Mouse (Mus musculus) forebrain, postnatal 0 days (tissue): ENCODE measurements around the gene Myh6. TPM values are rescaled to one million over a fixed set of nuclear protein-coding genes. Genes with fewer than 3 reads are reported as not detected.
A peak's percentile ranks its signal among the peaks of the same experiment; 100 is the strongest.

Source experiments
- ATAC-seq: fragments of 200-750 bp; cut with Nextera tagmentation; 2 replicates; pipeline ENCODE4 v1.8.0; 2017; ENCODE audit warnings: mild to moderate bottlenecking, moderate library complexity
- DNase-seq: peaks from one replicate; pipeline ENCODE4 v3.0.0-alpha.2; 2015
- H3K27ac ChIP-seq: fragments of 300-500 bp; sonication (generic); 2 replicates; pipeline ENCODE4 v1.5.1; 2014; ENCODE audit warnings: low read depth, mild to moderate bottlenecking, antibody characterized with exemption, low read length, moderate library complexity, mixed read lengths
- H3K27me3 ChIP-seq: fragments of 300-500 bp; sonication (generic); 2 replicates; pipeline ENCODE4 v1.6.1; 2014; ENCODE audit warnings: mild to moderate bottlenecking, low read length, mixed read lengths; ENCODE audit not compliant: insufficient read depth
- H3K36me3 ChIP-seq: fragments of 300-500 bp; sonication (generic); 2 replicates; pipeline ENCODE4 v1.6.1; 2014; ENCODE audit warnings: mild to moderate bottlenecking, moderate library complexity; ENCODE audit not compliant: insufficient read depth
- H3K4me1 ChIP-seq: fragments of 300-500 bp; sonication (generic); 2 replicates; pipeline ENCODE4 v1.6.1; 2014; ENCODE audit warnings: antibody characterized with exemption; ENCODE audit not compliant: insufficient read depth
- H3K4me2 ChIP-seq: fragments of 300-500 bp; sonication (generic); 2 replicates; pipeline ENCODE4 v1.6.1; 2014; ENCODE audit warnings: low read depth, mild to moderate bottlenecking, moderate library complexity
- H3K4me3 ChIP-seq: fragments of 300-500 bp; sonication (generic); 2 replicates; pipeline ENCODE4 v1.5.1; 2014; ENCODE audit warnings: low read depth, low read length, mixed read lengths
- H3K9ac ChIP-seq: fragments of 300-500 bp; sonication (generic); 2 replicates; pipeline ENCODE4 v1.6.1; 2014; ENCODE audit warnings: mild to moderate bottlenecking
- H3K9me3 ChIP-seq: fragments of 300-500 bp; sonication (generic); 2 replicates; pipeline ENCODE4 v1.6.1; 2016; ENCODE audit warnings: low read length
- CTCF ChIP-seq: sonication (generic); IDR thresholded peaks from 2 replicates; pipeline ENCODE4 v1.5.1; 2016; ENCODE audit warnings: antibody characterized with exemption, control low read depth, low read depth
- WGBS: fragments of 180-500 bp; shearing (Covaris S2); extraction: QIAGEN DNeasy Blood & Tissue Kit; methylation state at CpG from one replicate; pipeline ENCODE4 v1.1.7; 2014; 5-methylcytosine and 5-hydroxymethylcytosine counted together
- microRNA counts: library from miRNA; unstranded; fragments of <30 nt; microRNA quantifications from one replicate; lab custom pipeline; 2015
- microRNA-seq, 2 experiments: library from miRNA; unstranded; fragments of <30 nt; microRNA quantifications; one replicate each; pipeline ENCODE4; 2016
- polyA plus RNA-seq: library from polyadenylated mRNA; unstranded; fragments of >200 nt; fragmentation: Nextera tagmentation; extraction: Ambion mirVana; gene quantifications from 2 replicates; pipeline ENCODE4 v1.2.1, GENCODE M21; 2015
- total RNA-seq: library from RNA; depleted of rRNA; stranded (reverse); fragments of >200 nt; gene quantifications from 2 replicates; pipeline ENCODE4 v1.2.3, GENCODE M21; 2014; rRNA removed

Myh6 gene
- total and polyA plus RNA-seq, 2 experiments from 2014 or later = 2.3 to 5.8 TPM

GRCm38 (mm10) chr14:54893651-54894181 lies 73.0 kb downstream of the Myh6 start:
- Histone ChIP-seq H3K4me1 (no peaks in the 10 kb centered on the region), H3K4me3 (peak overlapping the region; percentile 98), H3K9ac (peak overlapping the region; percentile 99), H3K36me3 (peaks cover 29% of the 10 kb centered on the region), H3K4me2 (peak overlapping the region; percentile 62), H3K9me3 (no peaks in the 10 kb centered on the region), H3K27ac (peak overlapping the region; percentile 98), H3K27me3 (no peaks in the 10 kb centered on the region)
- DNase-seq (peak; percentile 99), ATAC-seq (peak; percentile 97)
- TF ChIP-seq CTCF = no peak; the same call in 1 of the 2 replicates
- under 1% methylated on average over 38 of the region's 38 CpGs for WGBS

GRCm38 (mm10) chr14:54892200-54892599 lies 74.5 kb downstream of the Myh6 start, which contains the start of gene Pabpn1:
Gene Pabpn1 (plus strand): TSS chr14:54892500.
- DNase-seq = no peak
- no peaks in the 10 kb centered on the region for H3K27me3 ChIP-seq
- no peaks in the 10 kb centered on the region for H3K9me3 ChIP-seq
- TF ChIP-seq CTCF = no peak
- H3K4me2 ChIP-seq = peak within 1 kb of the TSS; percentile 46
- peaks cover 21% of the 10 kb centered on the region for H3K36me3 ChIP-seq
- WGBS = 93% methylated on average over 3 of the region's 3 CpGs
- H3K27ac ChIP-seq = peak within 1 kb of the TSS; percentile 66
- H3K9ac ChIP-seq = 0 out of 2 replicates have a peak within 1 kb of the TSS, but pooled peaks have one; percentile 22
- H3K4me1 ChIP-seq = no peaks in the 10 kb centered on the region
- H3K4me3 ChIP-seq = peak within 1 kb of the TSS; percentile 98
- no peak for ATAC-seq

MicroRNAs within 50 kb of the gene (microRNA counts, 519-probe panel; counts per million panel counts)
- microRNA mmu-miR-208a (lab: Ali Mortazavi, UCI) = 3,552 counts per million, percentile 34 among the panel's probes with 10 or more counts
- microRNA mmu-miR-208b (lab: Ali Mortazavi, UCI) = not detected

Small RNAs within 50 kb of the gene (microRNA-seq; reads per million reads assigned to microRNA genes)
- gene Mir208a (0.77 to 10.7 reads per million in 2 experiments), gene Mir208b (15.5 to 70.4 reads per million in 2 experiments)

Other genes starting within 250 kb of the Myh6 start
- gene Slc7a8, start 185.0 kb downstream of the Myh6 start, total RNA-seq = 11.8 and 13.3 TPM in 2 replicates
- gene Slc7a8, start 185.0 kb downstream of the Myh6 start, polyA plus RNA-seq = 12.5 and 14.5 TPM in 2 replicates
- not detected in 2 replicates for gene Rnf212b, start 152.8 kb downstream of the Myh6 start, total RNA-seq
- gene Rnf212b, start 152.8 kb downstream of the Myh6 start, polyA plus RNA-seq = not detected in 2 replicates
- gene Homez, start 96.0 kb downstream of the Myh6 start, total RNA-seq = 7.1 and 7.2 TPM in 2 replicates
- 2.7 and 6.9 TPM in 2 replicates for gene Homez, start 96.0 kb downstream of the Myh6 start, polyA plus RNA-seq
- gene Ppp1r3e, start 89.4 kb downstream of the Myh6 start, total RNA-seq = 17.4 and 19.7 TPM in 2 replicates
- 2.3 and 3.3 TPM in 2 replicates for gene Ppp1r3e, start 89.4 kb downstream of the Myh6 start, polyA plus RNA-seq
- 33.2 and 38.0 TPM in 2 replicates for gene Bcl2l2, start 83.5 kb downstream of the Myh6 start, total RNA-seq
- 2.5 and 2.9 TPM in 2 replicates for gene Bcl2l2, start 83.5 kb downstream of the Myh6 start, polyA plus RNA-seq
- gene Gm20521, start 83.5 kb downstream of the Myh6 start, total RNA-seq = 3.1 TPM in 1 of 2 replicates, not detected in the other
- 0.30 and 0.89 TPM in 2 replicates for gene Gm20521, start 83.5 kb downstream of the Myh6 start, polyA plus RNA-seq
- 113 and 116 TPM in 2 replicates for gene Pabpn1, start 74.4 kb downstream of the Myh6 start, total RNA-seq
- 105 and 126 TPM in 2 replicates for gene Pabpn1, start 74.4 kb downstream of the Myh6 start, polyA plus RNA-seq
- gene Slc22a17, start 53.8 kb downstream of the Myh6 start, total RNA-seq = 327 and 359 TPM in 2 replicates
- 230 and 282 TPM in 2 replicates for gene Slc22a17, start 53.8 kb downstream of the Myh6 start, polyA plus RNA-seq
- gene Efs, start 40.8 kb downstream of the Myh6 start, total RNA-seq = 22.2 and 29.8 TPM in 2 replicates
- gene Efs, start 40.8 kb downstream of the Myh6 start, polyA plus RNA-seq = 13.4 and 13.5 TPM in 2 replicates
- gene Il25, start 34.2 kb downstream of the Myh6 start, total RNA-seq = 0.38 TPM in 1 of 2 replicates, not detected in the other
- 0.18 and 0.58 TPM in 2 replicates for gene Il25, start 34.2 kb downstream of the Myh6 start, polyA plus RNA-seq
- 17.9 and 19.9 TPM in 2 replicates for gene Cmtm5, start 30.7 kb downstream of the Myh6 start, total RNA-seq
- gene Cmtm5, start 30.7 kb downstream of the Myh6 start, polyA plus RNA-seq = 17.7 and 22.7 TPM in 2 replicates
- gene Gm17428, start 10.0 kb upstream of the Myh6 start, total RNA-seq = not detected in 2 replicates
- gene Gm17428, start 10.0 kb upstream of the Myh6 start, polyA plus RNA-seq = not detected in 2 replicates
- gene Myh7, start 27.7 kb upstream of the Myh6 start, total RNA-seq = 8.5 and 9.3 TPM in 2 replicates
- 8.8 and 9.6 TPM in 2 replicates for gene Myh7, start 27.7 kb upstream of the Myh6 start, polyA plus RNA-seq
- gene Ngdn, start 48.5 kb upstream of the Myh6 start, total RNA-seq = 24.2 and 36.8 TPM in 2 replicates
- 47.9 and 51.3 TPM in 2 replicates for gene Ngdn, start 48.5 kb upstream of the Myh6 start, polyA plus RNA-seq
- 8.9 and 11.1 TPM in 2 replicates for gene Zfhx2, start 125.4 kb upstream of the Myh6 start, total RNA-seq
- 2.7 and 7.5 TPM in 2 replicates for gene Zfhx2, start 125.4 kb upstream of the Myh6 start, polyA plus RNA-seq
- gene Thtpa, start 127.9 kb upstream of the Myh6 start, total RNA-seq = 49.0 and 55.2 TPM in 2 replicates
- gene Thtpa, start 127.9 kb upstream of the Myh6 start, polyA plus RNA-seq = 47.2 and 48.0 TPM in 2 replicates
- gene Ap1g2, start 139.7 kb upstream of the Myh6 start, total RNA-seq = 11.3 and 12.8 TPM in 2 replicates
- gene Ap1g2, start 139.7 kb upstream of the Myh6 start, polyA plus RNA-seq = 4.2 and 5.5 TPM in 2 replicates
- 156 and 160 TPM in 2 replicates for gene Jph4, start 150.0 kb upstream of the Myh6 start, total RNA-seq
- gene Jph4, start 150.0 kb upstream of the Myh6 start, polyA plus RNA-seq = 47.4 and 55.3 TPM in 2 replicates